Mouse (Mus musculus) bone marrow macrophage, adult 2 months (primary cell): ENCODE data around the gene Gabpa. TPM values are rescaled to one million over a fixed set of nuclear protein-coding genes. Genes with fewer than 3 reads are reported as not detected.

Experiments used
- H3K27ac ChIP-seq: 2 replicates; pipeline ENCODE4 v1.5.1; 2012; ENCODE audit warnings: low read depth, low read length; ENCODE audit not compliant: insufficient read depth
- H3K4me1 ChIP-seq: 2 replicates; pipeline ENCODE4 v1.6.1; 2012; ENCODE audit warnings: low read length; ENCODE audit not compliant: control insufficient read depth, insufficient read depth
- H3K4me3 ChIP-seq: 2 replicates; pipeline ENCODE4 v1.5.1; 2012; ENCODE audit warnings: mild to moderate bottlenecking, low read length, moderate library complexity; ENCODE audit not compliant: insufficient read depth
- CTCF ChIP-seq: IDR thresholded peaks from 2 replicates; pipeline ENCODE4 v1.5.1; 2012; ENCODE audit warnings: low read depth, mild to moderate bottlenecking, low read length, moderate library complexity
- POLR2A ChIP-seq: IDR thresholded peaks from 2 replicates; pipeline ENCODE4 v1.6.1; 2012; ENCODE audit warnings: mild to moderate bottlenecking, low read depth, low read length, borderline replicate concordance
- polyA plus RNA-seq: library from polyadenylated mRNA; stranded (reverse); fragments of >200 nt; gene quantifications from 2 replicates; pipeline ENCODE4 v1.2.4, GENCODE M21; 2012; ENCODE audit not compliant: missing spikeins, insufficient read depth, insufficient read length

Gabpa gene
- polyA plus RNA-seq, 1 experiment: 42.2 TPM

DNA sequence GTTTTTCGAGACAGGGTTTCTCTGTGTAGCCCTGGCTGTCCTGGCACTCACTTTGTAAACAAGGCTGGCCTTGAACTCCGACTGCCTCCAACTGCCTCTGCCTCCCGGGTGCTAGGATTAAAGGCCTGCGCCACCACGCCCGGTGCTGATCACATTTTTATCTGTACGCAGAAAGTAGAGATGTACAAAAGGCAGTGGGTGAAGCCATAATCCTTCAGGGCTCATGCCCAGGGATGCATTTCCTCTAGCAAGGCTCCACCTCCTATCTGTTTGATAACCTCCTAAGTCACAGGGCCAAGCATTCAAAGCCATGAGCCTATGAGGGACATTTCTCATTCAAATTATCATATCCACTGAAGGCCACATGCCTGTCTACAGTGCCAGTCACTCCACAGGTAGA lies 26.9 kb upstream of the Gabpa start:
- Histone ChIP-seq H3K4me1 (peaks cover 3% of the 10 kb centered on the region), H3K27ac (no peak overlapping the region), H3K4me3 (no peak overlapping the region)
- TF ChIP-seq POLR2A (no peak), CTCF (no peak)

DNA sequence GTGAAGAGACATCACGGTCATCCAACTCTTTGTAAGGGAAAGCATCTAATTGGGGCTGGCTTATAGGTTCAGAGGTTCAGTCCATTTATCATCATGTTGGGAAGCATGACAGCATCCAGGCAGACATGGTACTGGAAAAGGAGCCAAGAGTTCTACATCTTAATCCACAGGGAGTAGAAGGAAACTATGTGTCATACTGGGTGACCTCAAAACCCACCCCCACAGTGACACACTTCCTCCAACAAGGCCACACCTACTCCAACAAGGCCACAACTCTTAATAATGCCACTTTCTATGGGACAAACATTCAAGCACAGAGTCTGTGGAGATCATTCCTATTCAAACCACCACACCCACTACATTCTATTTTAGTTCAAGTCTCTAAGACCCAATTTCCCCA lies 24.5 kb upstream of the Gabpa start:
- TF ChIP-seq CTCF (no peak), POLR2A (no peak)
- no peak overlapping the region for H3K27ac ChIP-seq
- H3K4me3 ChIP-seq: no peak overlapping the region
- peaks cover 3% of the 10 kb centered on the region for H3K4me1 ChIP-seq

DNA sequence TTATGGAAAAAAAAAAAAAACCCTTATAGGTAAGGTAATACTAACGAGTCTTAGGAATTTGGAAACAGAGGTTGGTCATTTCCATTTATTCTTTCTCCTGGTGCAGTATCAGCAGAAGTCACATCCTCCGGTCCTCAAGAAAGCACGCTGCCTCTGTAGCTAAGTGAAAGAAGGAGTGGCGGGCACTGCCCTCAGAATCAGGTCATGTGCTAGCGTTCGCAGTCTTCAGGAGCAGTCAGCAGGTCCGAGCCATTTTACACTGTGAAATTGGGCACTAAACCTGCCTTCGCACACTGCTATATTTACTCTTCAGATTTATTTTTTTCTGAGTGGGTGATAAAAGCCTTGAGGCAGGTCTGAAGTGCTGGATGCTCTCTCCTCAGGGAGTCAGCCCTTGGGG lies 20.9 kb upstream of the Gabpa start:
- Histone ChIP-seq H3K4me1 (peaks cover 3% of the 10 kb centered on the region), H3K27ac (no peak overlapping the region), H3K4me3 (peak overlapping the region; percentile 53)
- no peak for TF ChIP-seq CTCF
- no peak for TF ChIP-seq POLR2A

DNA sequence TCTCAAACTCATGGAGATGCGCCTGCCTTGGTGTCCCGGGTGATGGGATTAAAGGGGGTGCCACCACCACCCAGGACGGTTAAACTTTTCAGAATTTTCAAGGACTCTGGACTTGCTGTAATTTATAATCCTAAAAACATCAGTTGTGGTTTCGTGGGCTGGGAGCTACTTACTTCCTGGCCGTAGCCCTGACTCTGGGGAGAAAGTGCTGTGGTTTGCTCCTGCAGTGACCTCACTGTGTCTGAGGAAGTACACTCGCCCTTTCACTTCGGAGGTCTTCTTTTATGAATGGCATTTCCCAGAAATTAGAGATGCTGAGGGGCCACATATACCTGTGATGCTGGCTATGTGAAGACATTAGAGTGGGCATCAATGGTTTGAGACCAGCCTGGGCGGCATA lies 20.2 kb upstream of the Gabpa start:
- Histone ChIP-seq H3K27ac (no peak overlapping the region), H3K4me3 (peak overlapping the region; percentile 53), H3K4me1 (peaks cover 3% of the 10 kb centered on the region)
- TF ChIP-seq CTCF: no peak
- TF ChIP-seq POLR2A: no peak

DNA sequence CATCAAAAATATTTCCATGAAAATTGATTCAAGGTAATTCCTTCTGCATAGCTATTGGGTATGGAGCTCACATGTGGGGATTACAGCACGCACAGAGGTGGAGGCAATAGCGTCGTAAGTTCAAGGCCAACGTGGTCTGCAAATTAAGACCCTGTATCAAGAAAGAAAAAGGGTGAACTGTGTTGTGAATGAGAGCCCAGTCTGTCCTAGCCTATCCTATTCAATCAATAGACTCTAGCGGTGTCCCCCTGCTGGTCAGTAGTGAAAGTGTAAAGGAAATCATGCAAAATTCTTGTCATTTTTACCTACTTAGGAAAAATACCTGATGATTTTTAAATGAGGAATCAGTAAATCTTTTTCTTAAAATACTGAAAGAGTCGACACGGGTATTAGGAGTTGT lies 17.3 kb upstream of the Gabpa start:
- TF ChIP-seq POLR2A (no peak), CTCF (no peak)
- Histone ChIP-seq H3K27ac (no peak overlapping the region), H3K4me1 (no peaks in the 10 kb centered on the region; the same call in 1 of the 2 replicates), H3K4me3 (no peak overlapping the region)

DNA sequence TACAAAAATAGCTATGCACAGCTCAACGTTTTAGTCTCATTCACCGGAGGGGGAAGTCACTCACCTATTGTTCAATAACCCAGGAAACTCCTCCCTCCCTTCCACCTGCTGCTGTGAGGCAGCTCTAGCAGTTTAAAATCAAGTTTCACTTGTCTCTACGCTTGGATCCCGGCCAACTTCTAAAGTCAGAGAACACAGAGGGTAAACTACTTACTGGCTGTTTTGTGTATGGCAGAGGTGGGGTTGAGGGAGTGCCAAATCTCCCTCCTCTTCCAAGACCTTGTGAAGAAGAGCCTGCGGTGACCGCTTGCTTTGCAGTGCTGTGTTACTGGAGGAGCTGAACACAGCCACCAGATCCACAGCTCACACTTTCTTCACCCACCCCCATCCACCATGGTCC lies 9.7 kb upstream of the Gabpa start:
- no peak overlapping the region for H3K27ac ChIP-seq

DNA sequence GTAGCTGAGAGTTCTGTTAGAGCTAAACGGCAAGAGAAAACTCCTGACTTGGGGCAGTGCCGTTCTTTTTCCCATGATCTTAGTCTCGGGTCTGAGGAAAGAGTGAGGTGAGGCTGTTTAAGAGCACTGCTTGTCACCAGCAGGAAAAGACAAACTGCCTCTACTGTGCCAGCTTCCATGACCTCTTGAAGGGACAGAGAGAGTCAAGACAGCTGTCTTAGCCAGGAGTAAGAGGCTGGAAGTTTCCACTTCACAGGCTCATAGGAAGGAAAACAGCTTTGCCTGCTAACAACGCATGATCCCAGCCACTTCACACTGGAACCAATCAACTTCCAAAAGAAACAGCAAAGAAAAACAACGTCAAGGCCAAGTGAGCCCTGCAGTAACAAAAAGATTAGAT lies 3.0 kb upstream of the Gabpa start:
- H3K4me1 ChIP-seq: peaks cover 7% of the 10 kb centered on the region
- TF ChIP-seq CTCF (no peak), POLR2A (no peak)
- no peak overlapping the region for H3K4me3 ChIP-seq
- no peak overlapping the region for H3K27ac ChIP-seq

More for the DNA sequence above, 9.7 kb upstream of the Gabpa start:
- H3K4me3 ChIP-seq: no peak overlapping the region
- no peaks in the 10 kb centered on the region for H3K4me1 ChIP-seq
- TF ChIP-seq CTCF: no peak
- TF ChIP-seq POLR2A: no peak

DNA sequence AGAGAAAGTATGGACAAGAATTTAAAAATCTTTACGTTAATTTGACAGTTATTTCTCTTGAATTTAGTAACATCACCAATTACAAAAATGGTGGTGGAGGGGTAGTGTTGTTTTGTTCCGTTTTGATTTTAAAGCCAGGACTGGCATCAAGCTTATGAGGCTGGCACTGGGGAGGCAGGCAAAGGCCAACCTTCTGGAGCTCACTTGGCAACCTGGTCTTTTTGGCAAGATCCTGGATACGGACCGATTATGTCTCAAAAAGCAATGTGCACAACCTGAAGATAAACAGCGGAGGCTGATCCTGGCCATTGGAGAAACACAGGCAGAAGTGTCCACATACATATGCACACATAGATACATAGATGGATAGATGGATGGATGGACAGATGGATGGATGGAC lies 2.0 kb upstream of the Gabpa start:
- peaks cover 7% of the 10 kb centered on the region for H3K4me1 ChIP-seq
- H3K27ac ChIP-seq: no peak overlapping the region
- no peak overlapping the region for H3K4me3 ChIP-seq
- TF ChIP-seq CTCF: no peak
- no peak for TF ChIP-seq POLR2A

DNA sequence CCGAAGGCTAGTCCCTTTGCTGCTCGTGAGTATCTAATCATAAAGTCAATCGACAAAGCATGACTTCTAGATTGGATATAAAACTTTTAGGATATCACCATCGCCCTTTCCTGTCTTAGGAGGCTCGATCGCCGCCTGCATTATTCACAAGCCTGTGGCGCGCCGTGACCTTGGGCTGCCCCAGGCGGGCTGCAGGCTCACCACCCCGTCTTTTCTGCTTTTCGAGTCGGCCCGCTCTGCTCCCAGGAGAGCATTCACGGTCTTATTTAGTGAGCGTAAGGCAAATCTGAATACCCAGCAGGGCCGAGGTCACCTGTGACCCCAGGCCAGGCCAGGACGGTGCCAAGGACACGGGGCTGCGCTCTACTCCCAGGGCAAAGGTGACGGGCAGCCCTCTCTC lies 381 bp upstream of the Gabpa start:
- peak overlapping the region; percentile 91 for H3K4me3 ChIP-seq
- peaks cover 9% of the 10 kb centered on the region for H3K4me1 ChIP-seq
- peak overlapping the region; percentile 97 for H3K27ac ChIP-seq
- TF ChIP-seq CTCF (no peak), POLR2A (no peak)

DNA sequence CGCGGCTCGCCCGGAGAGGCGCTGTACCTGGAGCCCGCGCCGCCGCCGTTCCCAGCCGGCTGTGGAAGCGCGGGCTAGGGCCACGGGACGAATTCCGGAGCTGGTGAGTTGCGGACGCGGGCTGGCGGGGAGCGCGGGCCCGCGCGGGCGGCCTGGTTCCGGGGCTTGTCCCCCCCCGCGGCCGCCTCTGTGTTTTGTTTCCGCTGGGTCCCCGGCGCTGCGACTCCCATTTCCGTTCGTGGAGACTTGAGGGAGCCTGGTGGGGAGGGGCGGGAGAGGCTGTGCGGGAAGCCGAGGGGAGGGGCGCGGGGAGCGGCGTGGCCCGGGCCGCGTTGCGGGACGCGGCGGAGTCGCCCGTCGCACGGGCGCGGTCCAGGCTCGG lies 707 bp downstream of the Gabpa start, which contains the start of gene Atp5j:
TSS of gene Atp5j (minus strand) at position 185 of the 382 bp plus-strand sequence.
- no peak for TF ChIP-seq CTCF
- no peak for TF ChIP-seq POLR2A

More for the DNA sequence above, 707 bp downstream of the Gabpa start, which contains the start of gene Atp5j:
- peaks cover 9% of the 10 kb centered on the region for H3K4me1 ChIP-seq
- H3K4me3 ChIP-seq: peak within 1 kb of the TSS; percentile 91
- H3K27ac ChIP-seq: peak within 1 kb of the TSS; percentile 97
